Mouse (Mus musculus) stomach, postnatal 0 days (tissue): ENCODE data around the gene Rftn1. TPM values are rescaled to one million over a fixed set of nuclear protein-coding genes. Genes with fewer than 3 reads are reported as not detected.

Experiments used
- ATAC-seq: fragments of 200-750 bp; cut with Nextera tagmentation; 2 replicates; pipeline ENCODE4 v1.8.0; 2017; ENCODE audit not compliant: low FRiP score, low TSS enrichment
- DNase-seq: peaks from one replicate; pipeline ENCODE4 v3.0.0-alpha.2; 2016; ENCODE audit warnings: low spot score
- H3K27ac ChIP-seq: fragments of 300-500 bp; sonication (generic); replicated peaks from 2 replicates; pipeline ENCODE4 v1.5.1; 2014; ENCODE audit warnings: mild to moderate bottlenecking, control low read depth
- H3K27me3 ChIP-seq: fragments of 300-500 bp; sonication (generic); 2 replicates; pipeline ENCODE4 v1.6.1; 2014; ENCODE audit warnings: low read length; ENCODE audit not compliant: control insufficient read depth, insufficient read depth
- H3K36me3 ChIP-seq: fragments of 300-500 bp; sonication (generic); 2 replicates; pipeline ENCODE4 v1.6.1; 2014; ENCODE audit warnings: low read length, mixed read lengths; ENCODE audit not compliant: control insufficient read depth, insufficient read depth
- H3K4me1 ChIP-seq: fragments of 300-500 bp; sonication (generic); replicated peaks from 2 replicates; pipeline ENCODE4 v1.6.1; 2014; ENCODE audit warnings: antibody characterized with exemption; ENCODE audit not compliant: control insufficient read depth, insufficient read depth
- H3K4me2 ChIP-seq: fragments of 300-500 bp; sonication (generic); replicated peaks from 2 replicates; pipeline ENCODE4 v1.6.1; 2014; ENCODE audit warnings: low read depth, mild to moderate bottlenecking, control low read depth, moderate library complexity
- H3K4me3 ChIP-seq: fragments of 300-500 bp; sonication (generic); 2 replicates; pipeline ENCODE4 v1.5.1; 2014; ENCODE audit warnings: low read depth, low read length, control low read depth
- H3K9ac ChIP-seq: fragments of 300-500 bp; sonication (generic); 2 replicates; pipeline ENCODE4 v1.6.1; 2014; ENCODE audit warnings: mild to moderate bottlenecking, low read length, control low read depth, mixed read lengths
- H3K9me3 ChIP-seq: fragments of 300-500 bp; sonication (generic); 2 replicates; pipeline ENCODE4 v1.6.1; 2016; ENCODE audit warnings: low read length; ENCODE audit not compliant: control insufficient read depth
- CTCF ChIP-seq: IDR thresholded peaks from 2 replicates; pipeline ENCODE4 v1.5.1; 2016; ENCODE audit warnings: antibody characterized with exemption, low read depth, mild to moderate bottlenecking, moderate library complexity
- EP300 ChIP-seq: optimal IDR thresholded peaks from 2 replicates; pipeline ENCODE3; 2016; ENCODE audit warnings: antibody characterized with exemption
- WGBS: fragments of 180-500 bp; shearing (Covaris S2); extraction: QIAGEN DNeasy Blood & Tissue Kit; methylation state at CpG from one replicate; pipeline ENCODE4 v1.1.7; 2014; 5-methylcytosine and 5-hydroxymethylcytosine counted together
- polyA plus RNA-seq: library from polyadenylated mRNA; unstranded; fragments of >200 nt; fragmentation: Nextera tagmentation; extraction: Ambion mirVana; gene quantifications from 2 replicates; pipeline ENCODE4 v1.2.1, GENCODE M21; 2015

Gene Rftn1
- polyA plus RNA-seq, 1 experiment from 2014 or later = 7.1 TPM

GRCm38 (mm10) chr17:50019819-50020210, 170.7 kb downstream of the Rftn1 start:
- Histone ChIP-seq H3K4me2 (no peak overlapping the region), H3K9ac (no peak overlapping the region), H3K27me3 (no peaks in the 10 kb centered on the region), H3K36me3 (no peaks in the 10 kb centered on the region), H3K9me3 (no peaks in the 10 kb centered on the region), H3K27ac (no peak overlapping the region), H3K4me1 (no peaks in the 10 kb centered on the region), H3K4me3 (no peak overlapping the region)
- 77% methylated on average over 3 of the region's 3 CpGs for WGBS
- no peak for ATAC-seq
- no peak for DNase-seq
- TF ChIP-seq EP300 (no peak), CTCF (no peak)

- Histone ChIP-seq H3K9me3 (no peaks in the 10 kb centered on the region), H3K27ac (no peak overlapping the region)
- TF ChIP-seq CTCF (no peak), EP300 (no peak)
These were observed 171.4 kb downstream of the Rftn1 start for GRCm38 (mm10) chr17:50019090-50019489.

GRCm38 (mm10) chr17:50014708-50015107, 175.8 kb downstream of the Rftn1 start:
- Histone ChIP-seq H3K4me3 (no peak overlapping the region), H3K36me3 (no peaks in the 10 kb centered on the region), H3K4me1 (no peaks in the 10 kb centered on the region), H3K9ac (no peak overlapping the region), H3K9me3 (no peaks in the 10 kb centered on the region), H3K4me2 (no peak overlapping the region), H3K27me3 (no peaks in the 10 kb centered on the region), H3K27ac (no peak overlapping the region)
- ATAC-seq = no peak
- TF ChIP-seq EP300 = no peak
- no peak for TF ChIP-seq CTCF
- DNase-seq = no peak
- 72% methylated on average over 9 of the region's 9 CpGs for WGBS

More at GRCm38 (mm10) chr17:50019090-50019489, 171.4 kb downstream of the Rftn1 start:
- no peak overlapping the region for H3K4me3 ChIP-seq
- WGBS = 78% methylated on average over 5 of the region's 5 CpGs
- no peaks in the 10 kb centered on the region for H3K36me3 ChIP-seq
- H3K27me3 ChIP-seq = no peaks in the 10 kb centered on the region
- no peak overlapping the region for H3K9ac ChIP-seq
- H3K4me1 ChIP-seq = no peaks in the 10 kb centered on the region
- no peak for ATAC-seq
- H3K4me2 ChIP-seq = no peak overlapping the region
- no peak for DNase-seq

GRCm38 (mm10) chr17:50013848-50014247, 176.6 kb downstream of the Rftn1 start:
- no peaks in the 10 kb centered on the region for H3K4me1 ChIP-seq
- no peak for TF ChIP-seq CTCF
- no peak for TF ChIP-seq EP300
- 61% methylated on average over 2 of the region's 2 CpGs for WGBS
- H3K4me3 ChIP-seq = no peak overlapping the region
- ATAC-seq (no peak), DNase-seq (no peak)
- no peaks in the 10 kb centered on the region for H3K27me3 ChIP-seq
- H3K9ac ChIP-seq = no peak overlapping the region
- H3K36me3 ChIP-seq = no peaks in the 10 kb centered on the region
- no peak overlapping the region for H3K4me2 ChIP-seq
- no peak overlapping the region for H3K27ac ChIP-seq
- H3K9me3 ChIP-seq = no peaks in the 10 kb centered on the region

GRCm38 (mm10) chr17:50010096-50010495, 180.4 kb downstream of the Rftn1 start:
- 37% methylated on average over 4 of the region's 4 CpGs for WGBS

GRCm38 (mm10) chr17:50006721-50007351, 183.6 kb downstream of the Rftn1 start:
- Histone ChIP-seq H3K27ac (no peak overlapping the region), H3K27me3 (no peaks in the 10 kb centered on the region), H3K4me1 (no peaks in the 10 kb centered on the region), H3K9me3 (no peaks in the 10 kb centered on the region), H3K9ac (no peak overlapping the region), H3K4me3 (no peak overlapping the region), H3K36me3 (no peaks in the 10 kb centered on the region), H3K4me2 (no peak overlapping the region)
- TF ChIP-seq EP300 (no peak), CTCF (no peak)
- DNase-seq = peak; percentile 52
- ATAC-seq = peak; percentile 76
- WGBS = 27% methylated on average over 9 of the region's 9 CpGs

More at GRCm38 (mm10) chr17:50010096-50010495, 180.4 kb downstream of the Rftn1 start:
- Histone ChIP-seq H3K9me3 (no peaks in the 10 kb centered on the region), H3K4me3 (no peak overlapping the region), H3K27ac (no peak overlapping the region), H3K4me2 (no peak overlapping the region), H3K27me3 (no peaks in the 10 kb centered on the region), H3K36me3 (no peaks in the 10 kb centered on the region), H3K4me1 (no peaks in the 10 kb centered on the region), H3K9ac (no peak overlapping the region)
- no peak for ATAC-seq
- DNase-seq = no peak
- TF ChIP-seq CTCF = no peak
- TF ChIP-seq EP300 = no peak
